Mouse (Mus musculus): Measurements from ENCODE around the gene Ctrl.
A peak's percentile ranks its signal among the peaks of the same experiment; 100 is the strongest.

Gene Ctrl

DNA sequence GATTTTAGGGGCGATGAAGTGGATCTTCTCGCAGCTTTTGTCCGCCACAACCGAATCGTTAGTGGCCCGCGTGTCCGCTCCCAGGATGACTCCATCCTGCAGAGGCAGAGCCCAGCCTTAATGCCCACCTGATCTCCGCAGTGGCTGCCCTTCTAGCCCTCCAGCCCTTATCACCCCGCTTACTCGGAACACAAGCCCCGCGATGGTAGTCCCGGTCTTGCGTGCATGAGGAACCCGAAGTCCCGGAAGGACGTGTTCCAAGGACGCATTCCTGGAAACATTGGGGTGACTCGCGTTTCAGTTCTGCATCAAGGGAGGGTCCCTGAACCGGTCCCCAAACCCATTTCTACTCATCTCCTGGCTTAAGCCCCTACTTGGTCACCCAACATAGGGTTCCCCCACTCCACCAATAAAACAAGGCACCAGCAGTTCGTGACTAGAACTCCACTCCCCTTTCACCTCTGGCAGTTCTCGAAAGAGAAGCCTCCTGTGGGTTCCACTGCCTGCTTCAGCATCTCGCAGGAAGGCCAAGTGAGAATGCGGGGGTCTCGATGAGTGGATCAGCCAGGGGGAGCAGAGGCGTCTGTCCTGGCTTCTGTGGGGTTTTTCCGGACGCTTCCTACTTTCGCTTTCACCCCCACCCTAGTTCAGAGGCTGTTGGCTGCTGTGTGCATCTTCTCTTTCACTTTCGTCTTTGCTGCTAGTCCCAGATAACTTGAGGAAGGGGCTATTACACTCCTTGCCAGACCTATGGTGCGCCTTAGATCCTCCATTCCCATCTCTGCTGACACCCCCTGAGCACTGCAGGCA lies 4.0 kb upstream of the Ctrl start:
- peak; percentile 56 for DNase-seq (ENCODE audit: low spot score)

DNA sequence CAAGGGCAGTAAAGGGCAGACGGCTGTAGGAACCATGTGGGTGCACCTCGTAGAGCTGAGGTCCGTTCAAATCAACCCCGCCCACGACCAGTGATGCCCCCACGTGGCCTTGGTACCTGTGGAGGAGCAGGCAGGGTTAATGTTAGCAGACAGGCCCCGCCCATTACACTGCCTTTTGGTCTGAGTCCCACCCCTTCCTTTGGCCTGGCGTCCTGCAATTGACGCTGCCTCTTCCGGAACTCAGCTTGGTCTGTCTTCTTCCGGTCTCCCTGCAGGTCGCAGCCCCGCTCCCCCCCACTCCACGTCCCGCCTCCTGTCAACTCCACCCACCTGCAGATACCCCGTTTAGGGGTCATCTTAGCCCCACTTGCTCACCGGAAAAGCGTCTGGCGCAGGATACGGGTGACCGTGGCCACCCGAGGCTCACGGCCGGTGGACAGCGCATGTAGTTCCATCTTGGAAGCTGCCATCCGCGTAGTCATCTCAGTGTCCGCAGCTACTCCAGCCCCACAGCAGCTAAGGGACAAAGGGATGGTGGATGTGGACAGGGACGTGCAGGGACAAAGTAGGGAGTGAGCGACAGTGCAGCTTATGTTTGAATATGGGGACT lies 3.3 kb upstream of the Ctrl start:
- DNase-seq (ENCODE audit: low spot score): peak; percentile 87

DNA sequence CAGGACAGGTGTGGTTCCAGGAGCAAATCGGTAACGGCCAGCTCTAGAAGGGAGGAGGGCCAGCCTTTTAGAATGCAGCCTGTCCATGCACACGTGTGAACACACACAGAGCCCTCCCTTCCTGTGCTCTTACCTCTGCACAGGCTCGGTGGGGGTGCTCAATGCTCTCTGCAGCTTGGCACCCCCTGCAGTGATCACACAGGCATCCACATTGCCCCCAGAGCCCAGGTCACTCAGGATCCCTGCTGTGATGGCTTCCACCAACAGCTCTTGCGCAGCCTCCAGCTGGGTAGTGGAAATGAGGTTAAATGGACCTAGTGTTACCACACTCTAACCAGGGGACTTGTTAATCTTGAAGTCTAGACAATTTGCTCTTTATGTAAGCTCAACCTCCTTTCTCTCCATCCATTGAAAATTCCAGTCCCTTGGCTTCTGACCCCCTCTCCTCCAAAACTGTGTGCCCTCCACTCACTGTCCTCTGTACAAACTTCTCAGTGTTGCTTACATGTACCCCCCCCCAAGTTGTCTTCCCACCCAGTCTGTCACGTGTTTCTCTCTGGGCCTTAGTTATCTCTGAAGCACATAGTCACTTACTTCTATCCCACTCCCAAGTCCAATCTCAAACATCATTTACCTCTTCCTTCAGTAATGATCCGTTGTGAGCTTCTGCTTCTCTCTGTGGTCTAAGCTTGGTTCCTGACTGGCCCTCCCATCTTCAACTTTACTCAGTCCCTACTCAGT lies 2.4 kb upstream of the Ctrl start:
- no peak for DNase-seq (ENCODE audit: low spot score)

DNA sequence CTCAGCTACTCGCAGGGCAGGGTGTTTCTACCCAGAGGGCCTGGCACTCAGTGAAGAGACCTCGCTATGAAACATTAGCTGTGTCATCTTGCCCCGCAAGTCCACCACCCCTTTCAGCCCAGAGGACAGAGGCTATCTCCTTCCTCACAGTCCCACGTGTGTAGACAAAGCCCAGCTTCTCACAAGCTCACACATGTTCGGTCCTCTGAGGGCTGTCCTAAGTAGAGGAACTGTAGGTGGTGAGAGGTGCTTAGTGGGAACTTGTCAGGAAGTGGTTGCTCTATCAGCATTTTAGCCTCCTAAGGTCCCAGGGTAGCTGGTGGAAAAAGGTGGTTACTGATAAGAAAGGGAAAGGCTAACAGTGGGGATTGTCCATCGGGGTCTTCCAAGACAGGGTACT lies 1.4 kb upstream of the Ctrl start:
- DNase-seq (ENCODE audit: low spot score): no peak

DNA sequence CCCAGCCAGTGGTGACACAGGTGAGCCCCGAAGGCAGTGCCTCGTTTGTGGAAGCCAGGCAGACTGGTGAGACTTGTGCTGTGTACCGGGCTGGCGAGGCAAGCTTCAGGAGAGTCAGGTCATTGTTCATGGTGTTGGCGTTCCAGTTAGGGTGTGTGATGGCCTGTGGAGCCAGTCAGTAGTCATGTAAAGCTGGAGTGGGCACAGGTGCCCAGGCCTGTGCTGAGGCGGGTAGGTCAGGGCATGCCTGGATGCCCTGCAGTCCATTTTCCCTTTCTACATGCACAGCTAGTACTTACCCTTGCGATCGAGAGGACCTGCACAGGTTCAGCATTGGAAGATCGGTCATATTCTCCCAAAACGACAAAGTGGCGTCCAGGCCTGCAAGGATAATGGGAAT lies 1.1 kb downstream of the Ctrl start:
- DNase-seq (ENCODE audit: low spot score): no peak

DNA sequence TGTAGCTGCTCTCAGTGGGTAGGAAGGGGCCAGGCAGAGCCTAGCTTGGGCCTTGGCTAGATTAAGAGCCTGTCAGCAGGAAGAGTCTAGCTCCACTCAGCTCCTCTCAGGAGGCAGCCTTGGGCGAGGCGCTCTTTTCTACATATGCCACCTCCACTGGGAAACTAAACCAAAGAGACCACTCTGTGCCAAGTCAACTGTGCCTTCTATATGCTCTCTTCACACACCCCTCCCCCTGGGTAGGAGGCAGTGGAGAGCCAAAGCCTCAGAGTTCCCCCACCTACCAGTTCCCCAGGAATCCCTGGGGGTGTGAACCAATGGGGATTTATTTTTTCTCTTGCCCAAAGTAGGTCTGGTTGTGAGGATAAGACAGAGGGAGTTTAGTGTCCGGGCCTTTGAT lies 2.4 kb downstream of the Ctrl start:
- DNase-seq (ENCODE audit: low spot score): no peak

DNA sequence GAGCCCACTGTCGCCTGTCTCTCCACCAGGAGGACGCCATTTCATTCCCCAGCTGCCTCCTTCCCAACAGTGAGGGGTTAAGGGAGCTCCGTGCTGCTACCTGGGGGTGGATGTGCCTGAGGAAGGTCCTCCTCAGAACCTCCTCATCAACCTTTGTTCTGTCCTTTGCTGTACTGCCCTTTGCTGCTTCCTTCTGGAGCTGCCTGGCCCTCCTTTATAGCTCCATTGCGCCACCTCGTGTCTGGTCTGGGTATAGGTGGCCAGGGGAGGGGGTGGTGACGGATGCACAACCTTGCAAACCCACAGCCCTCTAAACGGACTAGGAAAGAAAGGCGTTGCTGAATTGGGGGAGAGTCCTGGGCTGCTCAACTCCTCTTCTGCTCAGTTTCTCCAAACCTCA lies 3.1 kb downstream of the Ctrl start:
- DNase-seq (ENCODE audit: low spot score): peak; percentile 84

DNA sequence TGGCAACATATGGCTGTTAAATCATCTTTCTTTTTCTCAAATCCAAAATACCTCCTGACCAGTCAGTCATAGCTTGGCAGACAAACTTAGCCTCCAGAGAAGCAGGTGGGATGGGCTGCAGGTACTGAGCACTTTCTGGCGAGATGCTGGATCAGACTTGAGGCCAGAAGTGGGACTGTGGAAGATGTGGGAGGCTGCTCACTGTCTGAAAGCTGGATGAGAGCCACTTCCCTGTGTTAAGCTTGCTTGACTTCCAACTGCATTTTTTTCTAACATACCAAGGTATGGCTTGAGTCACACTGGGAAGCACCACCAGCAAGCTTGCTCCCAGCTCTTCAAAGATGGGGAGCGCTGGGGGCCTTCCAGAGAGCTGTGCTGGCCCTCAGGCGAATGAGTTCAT lies 8.5 kb downstream of the Ctrl start:
- no peak for DNase-seq (ENCODE audit: low spot score)

DNA sequence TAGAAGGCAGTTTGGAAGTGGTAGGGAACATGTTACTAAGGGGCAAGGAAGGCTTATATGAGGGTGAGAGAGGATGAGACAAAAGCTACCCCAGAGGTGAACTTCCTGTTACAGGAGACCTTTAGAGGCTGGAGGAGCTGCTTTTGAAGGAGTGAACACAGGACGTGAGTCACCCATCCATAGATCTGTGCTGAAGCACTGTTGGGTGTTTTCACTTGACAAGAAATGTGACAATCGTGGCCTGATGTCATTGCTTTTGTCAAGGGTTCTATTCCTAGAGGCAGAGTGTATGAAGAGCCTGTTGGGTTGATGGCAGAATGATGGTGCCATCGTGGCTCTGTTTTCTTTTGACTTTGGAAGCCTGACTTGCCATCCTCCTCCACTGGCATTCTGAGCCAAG lies 14.3 kb downstream of the Ctrl start:
- no peak for DNase-seq (ENCODE audit: low spot score)

DNA sequence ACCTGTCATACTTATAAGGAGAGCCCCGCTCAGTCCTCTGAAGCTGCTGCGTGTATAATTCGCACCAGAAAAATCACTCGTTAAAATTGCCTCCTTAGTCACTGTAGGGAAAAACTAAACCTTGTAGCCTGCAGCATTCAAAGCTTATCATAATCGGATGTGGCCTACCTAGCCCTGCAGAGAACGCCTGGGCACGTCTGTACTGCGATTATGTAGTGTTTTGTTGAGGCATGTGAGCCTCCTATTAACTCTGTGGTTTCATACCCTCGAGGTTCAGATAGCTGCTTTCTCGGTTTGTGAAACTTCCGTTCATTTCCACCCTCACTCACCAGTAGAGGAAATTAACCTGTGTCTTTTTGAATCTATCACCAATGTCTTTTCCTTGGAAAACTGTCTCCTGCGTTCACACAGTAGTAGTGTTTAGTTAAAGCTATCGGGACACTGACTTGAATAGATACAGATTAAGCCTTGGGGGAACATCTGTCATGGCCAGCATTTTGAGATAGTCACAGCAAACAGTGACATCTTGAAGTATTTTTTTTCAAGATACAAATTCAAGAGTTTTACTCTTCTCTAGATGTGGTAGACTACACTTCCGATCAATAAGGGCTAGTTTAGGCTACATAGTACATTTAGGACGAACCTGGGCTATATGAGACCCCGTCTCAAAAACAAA lies 32.6 kb downstream of the Ctrl start:
- DNase-seq (ENCODE audit: low spot score): no peak

DNA sequence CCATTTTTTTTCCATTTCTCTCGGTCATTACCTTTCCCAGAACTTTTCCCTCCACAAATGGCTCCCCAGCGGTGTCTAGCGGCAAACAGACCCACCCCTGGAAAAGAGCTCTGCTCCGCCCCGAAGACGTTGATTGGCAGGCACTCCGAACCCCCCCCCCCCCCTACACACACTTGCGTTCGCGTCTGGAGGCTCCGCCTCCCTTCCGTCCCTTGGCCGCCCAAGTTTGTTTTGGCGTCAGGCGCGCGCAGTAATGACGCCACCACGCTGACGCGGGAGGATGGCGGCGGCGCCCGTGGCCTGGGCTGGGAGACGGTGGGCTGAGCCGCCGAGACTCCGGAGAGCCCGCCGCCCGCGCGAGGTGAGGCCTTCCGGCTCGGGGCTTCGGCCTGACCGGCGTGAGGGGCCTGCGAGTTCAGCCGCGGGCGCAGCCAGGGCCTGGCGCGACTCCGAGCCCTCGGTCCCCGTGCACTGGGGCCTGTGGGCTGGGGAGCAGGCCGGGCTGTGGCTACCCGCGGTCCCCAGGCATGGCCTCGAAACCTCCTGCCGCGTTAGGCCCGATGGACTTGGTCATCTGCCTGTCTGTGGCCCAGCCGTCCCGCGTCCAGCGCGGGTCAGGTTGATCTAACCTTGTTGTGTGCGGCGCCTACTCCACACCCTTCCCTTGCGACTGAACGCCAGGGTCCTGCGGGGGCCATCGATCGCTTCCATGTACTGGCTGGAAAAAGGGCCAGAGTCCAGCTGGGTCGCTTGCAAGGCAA lies 33.3 kb downstream of the Ctrl start, which contains the start of gene Pskh1:
TSS of gene Pskh1 (plus strand) at position 262 of the 761 bp plus-strand sequence.
- peak; percentile 93 for DNase-seq (ENCODE audit: low spot score)

DNA sequence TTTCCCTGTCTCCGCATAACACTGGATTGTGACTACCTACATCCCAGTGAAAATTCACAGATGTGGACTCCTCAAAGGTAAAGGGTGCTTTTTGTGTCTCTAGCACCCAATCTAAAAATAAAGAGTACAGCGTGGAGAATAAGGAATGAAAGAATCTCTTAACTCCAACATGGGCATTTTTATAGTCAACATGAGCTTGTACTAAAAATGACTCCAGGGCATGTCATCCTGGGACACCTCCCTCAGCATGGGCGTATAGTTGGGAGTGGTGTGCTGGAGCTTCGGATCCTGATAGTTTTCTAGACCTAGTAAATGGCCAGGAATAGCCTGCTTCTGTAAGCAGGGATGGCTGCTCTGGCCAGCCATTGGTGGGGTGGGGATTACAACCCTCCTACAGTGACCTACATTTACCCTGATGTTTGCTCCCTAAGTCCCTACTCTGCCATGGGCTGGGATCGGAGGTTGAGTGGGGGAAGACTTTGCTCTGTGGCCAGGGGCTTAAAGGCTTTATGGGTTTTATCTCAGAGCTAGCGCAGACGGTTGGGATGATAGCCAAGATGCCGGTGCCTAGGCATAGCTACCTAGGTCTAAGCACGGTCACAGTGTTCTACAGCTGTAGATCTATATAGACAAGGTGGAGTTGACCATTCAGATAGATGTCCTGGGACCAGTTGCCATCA lies 35.7 kb downstream of the Ctrl start:
- DNase-seq (ENCODE audit: low spot score): no peak

DNA sequence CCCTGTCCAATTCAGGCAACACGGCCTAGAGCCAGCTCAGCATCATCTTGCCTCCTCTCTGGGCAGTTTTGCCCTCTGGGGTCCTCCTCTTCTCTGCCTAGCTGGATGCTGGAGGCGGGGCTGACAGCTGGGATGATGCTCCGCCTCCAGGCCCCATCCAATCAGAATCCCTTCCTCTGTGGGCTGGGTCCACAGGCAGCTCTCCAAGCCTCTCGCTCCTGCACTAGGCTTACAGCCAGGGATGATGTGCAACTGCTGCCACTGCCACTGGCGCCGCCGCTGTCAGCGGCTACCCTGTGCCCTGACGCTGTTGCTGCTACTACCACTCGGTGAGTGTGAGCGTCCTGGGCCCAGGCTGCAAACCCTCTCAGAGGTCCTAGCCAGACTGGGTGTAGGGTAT lies 40.3 kb downstream of the Ctrl start, which contains the start of gene Nrn1l:
TSS of gene Nrn1l (plus strand) at position 229 of the 400 bp plus-strand sequence.
- peak; percentile 57 for DNase-seq (ENCODE audit: low spot score)

DNA sequence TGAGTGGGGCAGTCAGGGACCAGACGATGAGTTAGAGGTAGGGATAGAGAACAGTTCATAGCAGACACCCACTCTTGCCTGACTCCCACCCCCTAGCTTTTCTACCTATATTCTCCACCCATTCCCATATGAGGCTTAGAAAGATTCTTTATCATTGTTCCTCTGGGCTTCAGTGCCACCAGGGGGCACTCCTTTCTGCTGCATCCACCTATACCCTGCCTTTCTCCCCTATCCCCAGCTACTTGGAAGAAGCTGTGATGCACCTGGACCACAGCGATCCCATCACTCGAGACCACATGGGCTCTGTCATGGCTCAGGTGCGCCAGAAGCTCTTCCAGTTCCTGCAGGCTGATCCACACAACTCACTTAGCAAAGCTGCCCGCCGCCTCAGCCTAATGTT lies 41.2 kb downstream of the Ctrl start:
- DNase-seq (ENCODE audit: low spot score): no peak

DNA sequence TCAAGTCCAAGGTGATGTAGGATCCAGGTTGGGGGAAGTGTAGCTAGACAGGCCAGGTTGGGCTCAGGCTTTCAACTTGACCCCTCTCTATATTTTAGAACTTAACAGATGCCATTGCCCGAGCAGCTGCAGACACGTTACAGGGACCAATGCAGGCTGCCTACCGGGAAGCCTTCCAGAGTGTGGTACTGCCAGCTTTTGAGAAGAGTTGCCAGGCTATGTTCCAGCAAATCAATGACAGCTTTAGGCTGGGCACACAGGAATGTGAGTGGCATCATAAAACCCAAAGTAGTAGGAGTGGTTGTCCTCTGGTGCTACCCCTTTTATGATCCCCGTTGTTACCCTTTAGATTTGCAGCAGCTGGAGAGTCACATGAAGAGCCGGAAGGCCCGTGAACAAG lies 42.8 kb downstream of the Ctrl start:
- DNase-seq (ENCODE audit: low spot score): no peak

DNA sequence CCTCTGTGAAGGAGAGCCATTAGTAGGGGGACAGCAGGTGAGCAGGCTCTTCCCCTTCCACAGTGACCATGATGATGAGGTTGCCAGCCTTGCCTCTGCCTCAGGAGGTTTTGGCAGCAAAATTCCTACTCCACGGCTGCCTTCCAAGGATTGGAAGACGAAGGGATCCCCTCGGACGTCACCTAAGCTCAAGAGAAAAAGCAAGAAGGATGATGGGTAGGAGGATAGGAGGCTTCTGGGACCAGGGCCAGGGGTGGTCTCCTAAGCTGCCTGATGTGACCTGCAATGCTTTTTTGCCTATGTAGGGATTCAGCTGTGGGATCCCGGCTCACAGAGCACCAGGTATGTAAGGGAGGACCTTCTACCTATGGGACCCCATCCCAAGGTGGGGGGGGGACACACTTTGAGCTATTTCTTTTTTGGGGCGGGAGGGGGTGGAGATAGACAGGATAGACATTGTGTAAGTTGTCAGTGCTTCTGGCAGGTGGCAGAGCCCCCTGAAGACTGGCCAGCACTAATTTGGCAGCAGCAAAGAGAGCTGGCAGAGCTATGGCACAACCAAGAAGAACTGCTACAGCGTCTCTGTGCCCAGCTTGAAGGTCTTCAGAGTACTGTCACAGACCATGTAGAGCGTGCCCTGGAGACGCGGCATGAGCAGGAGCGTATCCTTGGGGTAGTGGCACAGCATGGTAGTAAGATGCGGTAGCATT lies 43.8 kb downstream of the Ctrl start:
- DNase-seq (ENCODE audit: low spot score): no peak
